Mouse (Mus musculus): ENCODE data around the gene Ehd2.
"Not testable (repeated sequence)": the region's sequence is repeated elsewhere in the genome, so short reads cannot be mapped to it uniquely, and the experiment has no call there.

Ehd2 gene

DNA sequence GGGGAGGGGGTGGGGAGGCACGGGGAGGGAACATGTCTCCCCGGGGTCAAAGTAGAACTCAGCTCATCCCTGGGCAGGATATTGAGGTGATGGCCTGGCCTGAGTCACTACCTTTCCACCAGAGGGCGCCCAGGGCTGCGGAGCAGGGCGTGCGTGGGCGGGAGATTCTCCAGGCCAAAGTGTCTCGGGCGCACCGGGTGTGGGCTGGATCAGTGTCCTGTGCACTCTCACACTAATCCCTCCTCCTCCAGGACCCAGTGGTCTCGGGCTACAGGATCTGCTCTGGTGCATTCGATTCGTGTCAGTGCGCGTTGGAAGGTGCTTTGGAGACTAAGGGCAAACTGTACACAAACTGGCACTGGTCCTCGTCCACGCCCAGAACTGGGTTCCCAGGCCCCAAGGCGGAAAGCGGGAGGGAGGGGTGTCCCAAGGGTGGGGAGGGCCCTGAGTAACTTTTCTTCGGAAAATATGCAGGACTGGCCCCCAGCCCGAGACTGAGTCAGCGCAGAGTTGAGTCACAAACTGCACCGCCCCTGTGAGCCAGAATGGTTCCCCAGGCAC, 18.9 kb downstream of the Ehd2 start:
- peak; percentile 90 to 97 for DNase-seq (ENCODE audit: inconsistent age in 2 of 2, low spot score in 1 of 2)

DNA sequence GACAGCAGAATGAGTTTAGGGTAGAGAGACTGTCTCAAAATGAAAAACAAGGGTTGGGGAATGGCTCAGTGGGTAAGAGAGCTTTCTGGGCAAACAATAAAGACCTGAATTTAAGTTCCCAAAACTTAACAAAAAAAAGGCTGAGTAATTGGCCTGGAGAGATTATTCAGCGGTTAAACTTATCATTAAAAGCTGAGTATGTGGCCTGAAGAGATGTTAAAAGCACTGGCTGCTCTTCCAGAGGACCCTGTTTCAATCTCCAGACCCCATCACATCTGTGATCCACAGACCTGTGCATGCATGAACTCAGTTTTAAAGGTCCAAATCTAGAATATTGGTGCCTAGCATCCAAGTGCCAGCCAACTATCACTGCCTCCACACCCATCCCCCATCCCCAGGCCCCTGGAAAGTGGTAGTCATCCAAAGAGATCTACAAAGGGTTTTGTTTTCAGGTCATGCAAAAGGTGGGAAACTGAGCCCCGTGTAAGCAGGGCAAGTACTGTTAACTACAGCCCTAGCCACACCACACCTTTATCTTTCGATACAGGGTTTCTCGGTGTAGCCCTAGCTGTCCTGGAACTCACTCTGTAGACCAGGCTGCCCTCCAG, 19.6 kb downstream of the Ehd2 start:
- DNase-seq (ENCODE audit: inconsistent age in 2 of 2, low spot score in 1 of 2) = no peak

GRCm38 (mm10) chr7:15945721-15946536, 21.4 kb downstream of the Ehd2 start, which contains the start of gene Nop53:
Gene Nop53 (minus strand): TSS chr7:15946074.
- peak; percentile 95 to 99 for DNase-seq (ENCODE audit: inconsistent age in 2 of 2, low spot score in 1 of 2)

DNA sequence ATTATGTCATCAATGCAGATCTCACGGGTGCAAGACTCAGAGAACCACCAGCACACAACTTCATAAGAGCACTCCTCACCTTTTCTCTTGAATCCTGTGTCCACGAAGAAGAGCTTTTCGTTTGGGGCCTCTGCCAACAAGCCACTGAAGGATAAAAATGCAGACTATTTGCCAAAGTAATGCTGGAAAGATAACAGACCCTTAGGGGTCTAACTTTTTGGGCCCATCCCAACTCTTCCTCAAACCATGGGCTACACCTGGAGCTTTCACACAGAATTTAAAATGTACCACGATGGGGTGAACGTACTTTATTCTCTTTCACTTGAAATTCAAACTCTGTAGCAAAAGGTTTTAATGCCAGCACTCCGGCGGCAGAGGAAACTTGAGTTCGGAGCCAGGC, 22.2 kb downstream of the Ehd2 start:
- no peak for DNase-seq (ENCODE audit: inconsistent age in 2 of 2, low spot score in 1 of 2)

DNA sequence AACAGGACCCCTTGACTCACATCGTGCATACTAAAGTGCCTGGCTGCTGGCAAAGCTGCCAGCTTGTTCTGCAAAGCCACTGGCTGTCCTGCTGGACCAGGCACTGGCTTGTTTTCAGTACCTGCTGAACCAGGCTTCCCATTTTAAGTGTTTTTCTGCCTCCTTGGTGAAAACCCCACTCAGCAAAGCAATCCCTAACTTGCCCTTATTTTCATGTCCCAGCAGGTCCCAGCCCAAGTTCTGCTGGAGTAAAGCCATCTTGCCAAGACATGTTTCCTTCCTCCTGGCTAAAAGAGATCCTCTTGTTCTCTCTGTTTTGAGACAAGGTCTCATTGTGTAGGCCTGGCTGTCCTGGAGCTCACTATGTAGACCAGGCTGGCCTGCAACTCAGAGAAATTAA, 23.1 kb downstream of the Ehd2 start:
- no peak for DNase-seq (ENCODE audit: inconsistent age in 2 of 2, low spot score in 1 of 2)

DNA sequence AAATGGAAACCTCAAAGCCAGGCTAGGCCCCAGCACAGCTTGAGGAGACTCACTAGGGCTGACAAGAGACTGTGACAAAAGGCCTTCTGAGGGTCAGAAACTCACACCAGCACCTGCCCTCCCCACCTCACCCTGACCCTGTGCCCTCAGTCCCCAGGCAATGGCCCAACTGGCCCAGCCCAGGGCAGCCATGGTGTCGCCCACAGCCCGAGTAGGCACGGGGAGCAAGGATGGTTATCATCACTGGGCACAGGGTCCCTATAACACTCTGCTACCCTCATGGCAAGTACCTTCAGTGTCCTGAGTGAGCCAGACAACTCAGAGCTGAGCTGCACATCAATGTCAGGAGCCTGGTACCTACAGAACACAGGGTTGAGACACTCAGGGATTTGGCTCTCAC, 28.7 kb downstream of the Ehd2 start:
- DNase-seq (ENCODE audit: inconsistent age in 2 of 2, low spot score in 1 of 2) = no peak

- no peak for DNase-seq (ENCODE audit: inconsistent age in 2 of 2, low spot score in 1 of 2)
These were observed 29.9 kb downstream of the Ehd2 start for GRCm38 (mm10) chr7:15937491-15937890.

DNA sequence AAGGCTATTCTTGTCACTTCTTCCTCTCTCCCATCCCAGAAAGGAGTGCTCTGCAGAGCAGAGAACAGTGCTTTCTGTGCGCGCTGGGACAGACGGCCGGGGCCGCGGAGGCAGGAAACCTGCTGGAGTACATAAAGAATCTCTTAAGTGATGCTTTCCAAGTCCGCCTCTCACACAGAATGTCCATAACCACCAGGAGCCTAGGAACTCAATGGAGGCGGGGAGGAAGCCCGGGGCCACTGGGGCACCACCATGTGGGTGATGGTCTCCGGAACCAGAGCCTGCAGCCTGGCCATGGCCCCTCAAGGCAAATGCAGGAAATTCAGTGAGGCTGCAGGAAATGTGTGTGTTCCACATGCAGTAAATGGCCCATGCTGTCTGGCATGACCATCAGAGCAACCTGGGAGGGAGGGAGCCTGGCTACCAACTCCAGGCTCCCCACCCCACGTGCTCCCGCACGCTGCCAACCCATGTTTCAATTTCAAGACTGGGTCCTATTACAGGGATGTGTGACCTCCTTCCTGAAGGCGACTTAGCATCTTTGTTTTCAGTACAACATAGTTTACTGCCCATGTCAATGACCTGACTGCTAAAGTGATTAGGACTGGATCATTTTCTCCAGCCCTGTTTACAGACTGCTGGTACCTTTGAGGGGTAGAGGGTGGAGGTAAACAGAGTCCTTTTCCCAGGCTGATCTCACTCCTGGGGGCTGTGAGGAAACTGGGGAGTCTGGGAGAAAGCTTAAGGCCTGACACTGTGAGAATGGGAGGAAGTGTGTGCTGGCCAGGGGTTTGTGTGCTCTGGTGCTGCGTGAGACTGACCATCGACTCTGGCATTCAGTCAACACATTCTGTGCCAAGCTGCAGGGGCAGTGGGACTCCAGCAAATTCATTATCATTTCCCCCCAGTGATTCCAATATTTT, 33.7 kb downstream of the Ehd2 start:
- no peak for DNase-seq (ENCODE audit: inconsistent age in 2 of 2, low spot score in 1 of 2)

DNA sequence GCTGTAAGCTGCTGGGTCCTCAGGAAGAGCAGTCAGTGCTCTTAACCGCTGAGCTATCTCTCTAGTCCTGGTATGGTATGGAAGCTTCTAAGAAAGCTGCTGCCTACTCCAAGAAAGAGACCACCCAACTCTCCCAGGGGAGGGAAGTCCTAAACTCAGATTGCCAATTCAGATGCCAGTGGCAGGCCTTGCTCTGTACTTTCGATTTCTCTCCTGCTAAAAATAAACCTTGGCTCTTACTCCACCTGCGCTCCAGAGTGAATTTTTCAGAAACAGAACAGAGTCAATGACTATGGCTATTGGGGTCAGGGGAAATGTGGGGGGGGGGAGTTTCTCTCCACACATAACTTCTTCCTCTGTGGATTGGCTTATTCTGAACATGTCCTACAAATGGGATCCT, 35.7 kb downstream of the Ehd2 start:
- peak in 1 of 2 experiments; percentile 60 for DNase-seq (ENCODE audit: inconsistent age in 2 of 2, low spot score in 1 of 2)

GRCm38 (mm10) chr7:15930543-15930942, 36.8 kb downstream of the Ehd2 start:
- DNase-seq (ENCODE audit: inconsistent age in 2 of 2, low spot score in 1 of 2) = no peak

DNA sequence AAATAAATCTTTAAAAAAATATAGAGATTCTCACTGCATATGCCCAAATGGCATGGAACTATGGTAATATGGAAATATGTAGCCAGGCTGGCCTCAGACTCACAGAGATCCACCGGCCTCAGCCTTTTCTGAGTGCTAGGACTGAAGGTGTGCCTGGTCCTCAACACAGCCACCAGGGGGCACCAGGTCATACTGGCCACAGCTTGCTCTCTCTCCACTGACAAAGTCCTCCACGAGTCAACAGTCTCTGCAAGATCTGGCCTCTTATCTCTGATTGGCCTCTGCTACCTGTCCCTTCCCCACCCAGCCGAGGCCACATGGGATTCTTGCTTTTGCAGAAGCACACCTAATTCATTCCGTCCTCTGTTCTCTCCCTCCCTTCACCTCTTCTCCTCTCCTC, 37.5 kb downstream of the Ehd2 start:
- DNase-seq (ENCODE audit: inconsistent age in 2 of 2, low spot score in 1 of 2) = peak; percentile 65 to 88

GRCm38 (mm10) chr7:15922220-15922773, 45.1 kb downstream of the Ehd2 start, which contains the start of gene Selenow:
Gene Selenow (minus strand): TSS chr7:15922402.
- DNase-seq (ENCODE audit: inconsistent age in 2 of 2, low spot score in 1 of 2) = peak; percentile 92 to 98

DNA sequence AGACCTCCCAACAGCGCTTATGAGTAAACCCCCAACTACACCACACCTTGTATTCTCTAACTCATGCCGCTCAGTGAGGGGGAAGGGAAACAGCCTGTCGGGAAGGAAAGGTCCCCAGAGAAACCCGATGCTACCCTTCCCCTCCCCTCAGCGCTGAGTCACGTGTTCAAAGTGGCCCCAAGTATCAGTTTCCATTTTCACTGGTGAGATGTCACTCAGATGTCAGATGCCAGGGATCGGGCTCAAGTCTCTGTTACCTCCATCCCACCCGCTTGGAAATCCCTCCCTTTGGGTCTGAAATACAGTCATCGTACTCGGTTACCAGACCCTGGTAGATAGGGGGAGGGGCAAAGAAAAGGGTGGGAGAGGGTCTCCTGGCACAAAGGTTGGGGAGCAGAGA, 45.6 kb downstream of the Ehd2 start:
- peak in 1 of 2 experiments; percentile 54 for DNase-seq (ENCODE audit: inconsistent age in 2 of 2, low spot score in 1 of 2)

DNA sequence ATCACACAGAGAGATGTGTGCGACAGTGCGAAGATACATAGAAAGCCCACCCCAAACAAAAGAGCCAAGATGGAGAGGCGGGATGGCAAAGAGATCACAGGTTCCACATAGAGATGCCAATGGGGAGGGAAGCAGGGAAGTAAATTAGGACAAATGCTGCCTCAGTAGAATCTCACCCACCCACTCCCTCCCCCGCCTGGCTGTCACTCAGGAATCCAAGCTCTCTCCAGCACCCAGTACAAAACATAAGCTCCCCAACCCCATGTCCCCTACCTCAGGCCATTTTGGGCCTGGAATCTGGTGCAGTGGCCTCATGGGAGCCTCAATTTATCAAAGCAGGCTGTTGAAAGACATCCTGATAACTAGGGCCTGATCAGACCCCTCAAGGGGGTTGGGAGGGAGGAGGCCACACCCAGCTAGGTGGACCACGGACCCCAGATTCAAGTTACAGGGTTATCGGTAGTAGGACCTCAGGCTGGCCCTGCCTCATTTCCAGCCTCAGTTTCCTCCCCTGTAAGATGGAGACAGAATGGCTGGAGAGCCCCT, 46.6 kb downstream of the Ehd2 start:
- no peak for DNase-seq (ENCODE audit: inconsistent age in 2 of 2, low spot score in 1 of 2)

DNA sequence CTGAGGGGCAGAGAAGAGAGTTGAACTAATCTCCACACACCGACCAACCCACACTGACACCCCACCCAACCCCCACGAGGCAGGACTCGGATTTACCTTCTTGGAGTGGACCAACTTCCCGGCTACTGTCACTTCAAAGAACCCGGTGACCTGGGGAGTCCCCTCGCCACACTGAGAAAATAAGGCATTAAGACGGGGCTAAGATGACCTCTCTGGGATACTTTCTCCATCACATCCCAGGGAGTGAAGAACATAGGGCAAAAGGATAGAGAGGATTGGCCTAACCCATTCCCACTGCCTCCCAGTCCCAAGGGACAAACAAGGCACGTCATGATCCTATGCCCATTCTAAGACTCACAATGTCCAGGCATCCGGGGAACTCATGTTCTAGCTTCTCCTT, 47.4 kb downstream of the Ehd2 start:
- DNase-seq (ENCODE audit: inconsistent age in 2 of 2, low spot score in 1 of 2) = no peak

DNA sequence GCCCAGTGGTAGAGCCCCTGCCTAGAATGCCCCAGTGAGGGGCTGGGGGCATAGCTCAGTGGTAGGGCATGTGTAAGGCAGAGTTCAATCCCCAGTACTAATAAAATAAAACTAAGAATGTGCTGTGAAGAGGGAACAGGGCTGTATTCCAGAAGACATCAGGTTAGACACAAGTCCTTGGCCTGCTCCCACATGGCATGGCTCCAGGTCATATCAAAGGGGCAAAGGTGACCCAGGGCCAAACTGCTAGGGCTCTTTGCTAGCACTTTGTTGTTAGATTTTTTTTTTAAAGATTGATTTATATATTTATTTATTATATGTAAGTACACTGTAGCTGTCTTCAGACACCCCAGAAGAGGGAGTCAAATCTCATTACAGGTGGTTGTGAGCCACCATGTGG, 49.0 kb downstream of the Ehd2 start:
- DNase-seq (ENCODE audit: inconsistent age in 2 of 2, low spot score in 1 of 2) = no peak

GRCm38 (mm10) chr7:15916996-15917395, 50.4 kb downstream of the Ehd2 start:
- DNase-seq (ENCODE audit: inconsistent age in 2 of 2, low spot score in 1 of 2) = no peak

- no peak for DNase-seq (ENCODE audit: inconsistent age in 2 of 2, low spot score in 1 of 2)
These were observed 51.1 kb downstream of the Ehd2 start for GRCm38 (mm10) chr7:15916134-15916723.

GRCm38 (mm10) chr7:15915695-15916094, 51.7 kb downstream of the Ehd2 start:
- DNase-seq (ENCODE audit: inconsistent age in 2 of 2, low spot score in 1 of 2) = not testable (repeated sequence)

- DNase-seq (ENCODE audit: inconsistent age in 2 of 2, low spot score in 1 of 2) = no peak
These were observed 52.6 kb downstream of the Ehd2 start for GRCm38 (mm10) chr7:15914751-15915150.
